Mouse (Mus musculus) mouse trophoblast stem cell (cell line): Measurements from ENCODE around the gene Kat8.
"Not testable (repeated sequence)": the region's sequence is repeated elsewhere in the genome, so short reads cannot be mapped to it uniquely, and the experiment has no call there.

ENCODE experiments used
- in situ Hi-C, 2 experiments: fragments of 300-500 bp; cut with MseI, MboI; formaldehyde crosslinking; loops; 2 replicates in 1 of 2; 3 replicates in 1 of 2; pipeline ENCODE4 v1.15.1; 2025

Kat8 gene

DNA sequence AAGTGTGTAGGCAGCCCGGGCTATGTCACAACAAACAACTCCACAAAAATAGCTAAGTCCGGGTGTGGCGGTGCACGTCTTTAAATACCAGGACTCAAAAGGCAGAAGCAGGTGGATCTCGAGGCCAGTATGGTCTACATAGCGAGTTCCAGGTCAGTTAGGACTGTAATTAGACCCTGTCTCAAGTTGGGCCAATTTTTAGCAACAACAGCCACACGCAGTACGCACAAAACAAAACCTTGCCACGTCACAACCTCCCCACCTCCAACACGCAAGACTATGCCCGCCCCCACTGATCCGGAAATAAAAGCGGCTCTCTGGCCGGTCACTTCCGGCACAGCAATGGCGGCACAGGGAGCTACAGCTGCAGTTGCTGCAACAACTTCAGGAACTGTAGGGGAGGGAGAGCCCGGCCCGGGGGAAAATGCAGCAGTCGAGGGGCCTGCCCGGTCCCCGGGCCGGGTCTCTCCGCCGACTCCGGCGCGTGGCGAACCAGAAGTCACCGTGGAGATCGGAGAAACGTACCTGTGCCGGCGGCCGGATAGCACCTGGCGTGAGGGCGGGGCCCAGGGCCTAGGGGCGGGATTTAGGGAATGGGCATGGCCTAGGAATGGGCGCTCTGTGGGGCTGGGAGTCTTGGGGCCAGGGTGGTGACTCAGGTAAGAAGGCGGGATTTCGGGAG is at the start of gene Kat8:
TSS of gene Kat8 (plus strand) at position 327 of the 682 bp plus-strand sequence.
- in situ Hi-C loops: no loop called here

GRCm38 (mm10) chr7:127866434-127866833 is 45.9 kb upstream of the Kat8 start:
- in situ Hi-C loops: no loop called here

GRCm38 (mm10) chr7:127867641-127868040 is 44.7 kb upstream of the Kat8 start:
- in situ Hi-C loops: no loop called here

DNA sequence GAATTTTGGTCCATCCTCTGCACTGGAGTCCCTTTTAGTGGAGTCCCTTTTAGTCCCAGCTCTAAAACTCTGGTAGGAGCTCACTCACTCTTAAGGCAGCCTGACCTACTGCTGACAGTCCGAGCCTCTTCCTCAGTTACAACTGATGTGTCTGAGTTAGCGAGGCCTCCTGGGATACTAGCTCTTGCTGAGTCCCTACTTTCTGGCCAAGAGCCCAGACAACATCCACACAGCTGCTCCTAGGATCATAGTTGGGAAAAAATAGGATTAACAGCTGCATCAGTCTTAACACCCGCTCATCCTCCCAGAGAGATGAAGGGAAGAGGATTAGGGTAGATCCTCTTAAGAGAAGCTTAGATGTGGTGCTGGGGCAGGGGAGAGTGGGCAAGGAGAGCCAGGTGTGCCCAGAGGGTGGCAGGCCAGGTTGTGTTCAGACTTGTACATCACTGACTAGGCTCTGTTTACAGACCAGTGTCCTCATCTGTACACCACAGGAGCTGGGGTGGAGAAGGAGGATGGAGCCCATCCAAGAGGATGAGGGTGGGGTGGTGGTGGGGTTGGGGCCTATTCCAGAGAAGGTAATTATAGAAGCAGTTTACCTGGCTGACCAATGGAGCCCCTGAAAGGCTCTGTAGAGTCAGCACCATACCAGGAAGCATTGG is 43.0 kb upstream of the Kat8 start:
- in situ Hi-C loops: no loop called here

DNA sequence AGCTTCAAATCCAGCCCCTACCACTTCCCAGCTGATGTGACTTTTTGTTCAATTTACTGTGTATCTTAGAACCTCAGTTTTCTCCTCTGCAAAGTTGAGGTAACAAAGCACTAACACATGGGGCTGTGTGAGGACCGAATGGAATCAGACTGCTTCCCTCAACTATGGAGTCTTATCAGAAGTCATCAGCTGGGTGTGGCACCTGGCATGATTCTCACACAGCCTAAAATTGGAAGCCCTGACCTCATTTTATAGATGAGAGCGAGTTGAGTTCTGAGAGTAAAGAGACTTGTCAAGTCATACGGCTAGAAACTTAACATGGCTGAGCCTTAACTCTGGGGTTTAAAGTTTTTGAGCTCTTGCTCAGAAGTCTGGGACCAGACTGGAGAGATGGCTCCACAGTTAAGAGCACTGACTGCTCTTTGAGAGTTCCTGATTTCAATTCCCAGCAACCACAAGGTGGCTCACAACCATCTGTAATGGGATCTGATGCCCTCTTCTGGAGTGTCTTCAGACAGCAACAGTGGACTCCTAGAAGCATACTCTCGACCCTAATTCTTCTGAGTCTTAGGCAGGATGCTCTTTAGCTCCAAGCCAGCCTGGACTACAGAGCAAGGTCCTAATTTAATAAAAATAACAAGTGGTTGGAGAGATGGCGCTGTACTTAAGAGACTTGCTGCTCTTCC is 42.0 kb upstream of the Kat8 start:
- in situ Hi-C loops: no loop called here

DNA sequence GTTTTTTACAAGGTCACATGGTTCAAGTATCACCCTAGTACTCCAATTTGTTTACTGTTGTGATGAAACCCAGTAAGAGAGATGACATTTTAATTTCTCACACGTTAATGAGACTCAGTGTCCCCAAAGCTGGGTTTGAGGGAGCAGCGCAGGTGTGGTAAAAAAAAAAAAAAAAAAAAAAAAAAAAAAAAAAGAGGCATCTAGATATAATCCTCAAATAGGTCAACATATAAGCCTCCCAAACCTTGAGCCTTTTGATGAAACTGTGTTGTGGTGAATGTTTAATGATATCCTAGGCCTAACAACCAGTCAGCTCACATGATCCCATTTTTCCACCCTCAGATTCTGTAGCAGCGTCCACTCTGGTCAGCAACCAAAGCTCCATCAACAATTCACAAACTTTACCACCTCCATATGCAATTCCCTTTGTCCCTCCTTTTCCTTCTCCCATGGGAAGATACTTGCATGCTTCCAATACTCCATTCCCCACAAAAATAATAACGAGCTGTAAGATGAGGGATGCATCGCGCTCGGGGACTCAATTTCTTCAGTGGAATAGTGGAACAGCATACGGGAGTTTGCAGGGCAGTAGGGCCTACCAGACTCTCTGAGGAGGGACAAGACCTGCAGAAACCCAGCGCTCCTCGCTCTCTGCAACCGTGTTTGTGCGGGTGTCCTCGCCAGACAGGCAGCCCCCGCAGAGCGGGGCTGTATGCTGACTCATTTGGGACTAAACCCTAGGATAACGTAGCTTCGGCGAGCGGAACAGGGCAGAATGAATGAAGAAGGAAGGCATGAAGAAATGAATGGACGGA is 37.3 kb upstream of the Kat8 start:
- in situ Hi-C loops: no loop called here

GRCm38 (mm10) chr7:127875627-127876001 is 36.7 kb upstream of the Kat8 start:
- in situ Hi-C loops: no loop called here

DNA sequence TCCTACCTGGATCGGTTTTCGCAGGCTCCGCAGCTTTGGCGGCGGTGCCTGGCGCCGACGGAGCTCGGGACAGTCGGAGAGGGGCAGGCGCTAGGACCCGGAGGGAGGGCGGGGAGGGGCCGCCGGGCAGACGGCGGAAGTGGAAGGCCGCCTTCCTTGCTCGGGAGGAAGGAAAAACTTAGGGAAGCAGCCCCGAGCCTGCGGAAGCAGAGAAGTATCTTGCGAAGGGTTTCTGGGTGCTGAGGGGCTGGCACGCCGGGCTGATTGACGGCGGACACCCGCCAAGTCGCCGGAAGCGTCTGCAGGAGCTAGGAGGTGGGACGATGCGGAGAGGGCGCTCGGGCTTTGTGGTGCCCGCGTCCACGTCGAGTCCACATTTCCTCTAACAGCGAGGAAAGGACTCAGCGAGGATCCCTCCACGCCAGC is 36.3 kb upstream of the Kat8 start, which contains the start of gene Zfp646:
TSS of gene Zfp646 (plus strand) at position 181 of the 426 bp plus-strand sequence.
- in situ Hi-C loops: no loop called here

DNA sequence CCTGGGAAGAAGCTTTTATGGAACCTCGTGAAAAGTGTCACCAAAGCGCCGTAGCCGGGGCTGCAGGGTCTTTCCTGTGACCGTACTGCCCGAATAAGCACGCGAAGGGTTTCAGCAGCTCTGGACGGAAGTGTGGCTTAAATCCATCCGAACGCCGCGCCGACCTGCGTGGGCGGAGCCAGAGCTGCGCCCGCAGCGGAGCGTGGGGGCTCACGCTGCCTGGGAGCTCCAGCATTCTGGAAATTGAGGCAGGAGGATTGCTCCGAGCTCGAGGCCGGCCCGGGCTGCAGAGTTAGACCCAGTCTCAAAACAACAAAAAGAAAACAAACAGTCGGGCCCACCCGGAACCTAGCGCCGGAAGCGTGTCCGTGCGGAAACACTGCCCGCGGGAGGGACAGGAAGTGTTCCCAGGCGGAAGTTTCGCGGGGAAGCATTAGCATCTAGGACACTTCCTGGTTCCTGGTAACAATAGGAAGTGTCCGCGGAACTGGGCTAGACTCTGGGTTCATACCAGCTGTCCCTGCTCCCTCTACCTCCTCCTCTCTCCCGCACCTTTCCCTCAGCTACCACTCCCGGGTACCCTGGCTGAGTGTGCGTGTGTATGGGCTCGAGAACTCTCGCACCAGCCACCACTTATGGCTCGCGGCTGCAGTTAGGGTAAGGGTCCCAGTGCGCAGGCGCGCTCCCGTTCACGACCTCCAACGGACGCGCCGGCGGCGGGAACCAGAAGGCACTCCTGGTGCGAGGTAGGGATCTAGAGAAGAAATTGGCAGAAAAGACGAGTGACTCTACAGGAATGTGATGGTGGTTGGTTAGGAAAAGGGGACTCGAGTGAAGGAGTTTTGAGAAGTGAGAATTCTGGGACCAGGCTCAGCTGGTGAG is 35.6 kb upstream of the Kat8 start, which contains the start of gene Zfp668:
TSS of gene Zfp668 (minus strand) at position 362 of the 882 bp plus-strand sequence.
- in situ Hi-C loops: no loop called here

DNA sequence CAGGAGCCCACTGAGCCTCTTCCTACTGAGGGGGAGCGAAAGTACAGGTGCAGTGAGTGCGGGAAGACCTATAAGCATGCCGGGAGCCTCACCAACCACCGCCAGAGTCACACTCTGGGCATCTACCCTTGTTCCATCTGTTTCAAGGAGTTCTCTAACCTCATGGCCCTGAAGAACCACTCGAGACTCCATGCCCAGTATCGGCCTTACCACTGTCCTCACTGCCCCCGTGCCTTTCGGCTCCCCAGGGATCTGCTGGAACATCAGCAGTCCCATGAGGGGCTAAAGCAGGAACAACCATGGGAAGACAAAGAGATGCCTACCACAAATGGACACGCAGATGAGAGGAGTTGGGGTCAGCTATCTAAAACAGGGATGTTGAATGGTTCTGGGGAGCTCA is 33.0 kb upstream of the Kat8 start:
- in situ Hi-C loops: no loop called here

DNA sequence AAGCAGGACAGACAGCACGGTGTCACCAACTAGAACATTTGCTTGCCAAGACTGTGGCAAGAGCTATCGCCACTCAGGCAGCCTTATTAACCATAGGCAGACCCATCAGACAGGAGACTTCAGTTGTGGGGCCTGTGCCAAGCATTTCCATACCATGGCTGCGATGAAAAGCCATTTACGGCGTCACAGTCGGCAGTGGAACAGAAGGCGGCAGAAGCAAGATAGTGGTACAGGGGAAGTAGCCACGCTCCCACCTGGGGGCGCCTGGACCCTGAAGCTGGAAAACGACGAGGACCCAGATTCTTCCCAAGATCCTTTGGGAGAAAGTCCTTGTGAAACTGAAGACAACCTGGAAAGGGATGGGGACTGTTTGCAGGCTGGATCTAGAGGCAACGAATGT is 31.9 kb upstream of the Kat8 start:
- in situ Hi-C loops: no loop called here

GRCm38 (mm10) chr7:127885951-127886350 is 26.4 kb upstream of the Kat8 start:
- in situ Hi-C loops: no loop called here

DNA sequence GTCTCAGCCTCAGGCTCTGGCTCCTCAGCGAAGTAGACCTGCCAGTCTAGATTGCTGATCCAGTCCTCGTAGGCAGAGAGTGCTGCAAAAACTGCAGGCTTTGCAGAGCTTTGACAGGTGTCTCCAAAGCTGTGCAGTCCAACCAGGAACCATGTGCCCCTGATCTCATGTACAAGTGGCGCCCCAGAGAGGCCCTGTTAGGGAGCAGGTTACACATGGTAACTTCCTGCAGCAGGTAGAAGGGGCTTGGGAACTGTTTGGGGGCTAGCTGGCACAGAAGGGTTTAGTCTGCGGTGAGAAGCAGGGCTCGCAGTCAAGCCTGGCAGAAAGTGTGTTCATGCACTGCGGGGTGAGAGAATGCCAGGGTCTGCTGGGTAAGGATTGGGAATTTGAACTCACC is 25.8 kb upstream of the Kat8 start:
- in situ Hi-C loops: no loop called here

GRCm38 (mm10) chr7:127887191-127887590 is 25.1 kb upstream of the Kat8 start:
- in situ Hi-C loops: no loop called here

DNA sequence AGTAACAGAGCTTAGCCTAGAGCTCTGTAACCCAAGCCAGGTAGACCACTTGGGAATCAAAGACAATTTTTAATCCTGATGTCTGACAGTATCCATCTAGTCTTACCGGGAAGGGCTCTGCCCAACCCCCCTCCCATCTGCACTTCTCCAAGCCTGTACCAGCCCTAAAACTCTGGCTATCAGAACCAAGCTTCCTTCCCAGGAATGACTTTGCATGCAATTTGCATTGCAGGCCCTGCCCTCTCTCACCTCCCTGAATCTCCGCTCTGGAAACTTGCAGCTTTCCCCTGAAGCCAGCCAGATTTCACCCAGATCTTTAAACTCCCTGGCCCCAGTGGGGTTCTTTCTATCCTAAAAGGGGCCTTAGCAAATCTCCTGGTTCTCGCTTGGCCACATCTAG is 24.5 kb upstream of the Kat8 start:
- in situ Hi-C loops: no loop called here

DNA sequence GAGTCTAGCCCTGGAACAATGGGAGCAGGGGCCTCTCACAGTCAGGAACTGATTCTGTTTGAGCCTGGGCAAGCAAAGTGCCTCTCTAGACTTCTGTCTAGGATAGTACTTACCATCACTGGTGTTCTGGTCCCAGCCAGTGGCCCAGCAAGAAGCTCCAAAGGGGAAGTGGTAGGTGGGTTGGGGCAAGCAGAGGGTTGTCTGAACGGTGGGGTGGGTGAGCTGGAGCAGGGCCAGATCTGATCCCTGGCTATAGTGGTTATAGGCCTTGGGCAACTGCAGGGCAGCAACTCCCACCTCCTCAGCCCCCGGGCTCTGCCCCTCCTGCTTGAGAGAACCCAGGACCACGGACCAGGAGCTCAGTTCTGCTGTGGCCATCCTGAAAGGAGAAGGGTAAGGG is 23.5 kb upstream of the Kat8 start:
- in situ Hi-C loops: no loop called here

GRCm38 (mm10) chr7:127890798-127891197 is 21.5 kb upstream of the Kat8 start, which contains the start of gene Prss53:
Prss53 (minus strand) TSS chr7:127890970.
- in situ Hi-C loops: no loop called here

GRCm38 (mm10) chr7:127894480-127894879 is 17.8 kb upstream of the Kat8 start:
- in situ Hi-C loops: no loop called here

DNA sequence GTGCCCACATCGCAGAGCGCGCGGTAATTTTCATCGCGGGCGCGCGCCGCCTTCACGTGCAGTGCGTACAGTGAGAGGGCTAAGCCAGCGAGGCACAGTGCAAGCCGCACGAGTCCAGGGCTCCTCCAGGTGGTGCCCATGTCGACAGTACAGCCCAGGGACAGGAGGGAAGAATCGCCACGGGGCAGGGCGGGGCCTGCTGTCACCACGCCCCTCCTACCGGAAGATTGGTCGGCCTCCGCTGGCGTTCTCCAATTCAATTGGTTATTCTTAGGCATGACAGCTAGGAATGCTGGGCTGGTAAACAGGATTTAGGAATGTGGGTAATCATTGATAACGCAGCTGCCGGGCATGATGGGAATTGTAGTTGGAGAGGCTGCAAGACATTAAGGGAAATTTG is 16.9 kb upstream of the Kat8 start, which contains the start of the genes Gm21974 and Vkorc1:
TSS of gene Gm21974 (minus strand) at position 13 of the 400 bp plus-strand sequence.
TSS of gene Vkorc1 (minus strand) at position 176 of the 400 bp plus-strand sequence.
- in situ Hi-C loops: no loop called here

GRCm38 (mm10) chr7:127895891-127896290 is 16.4 kb upstream of the Kat8 start:
- in situ Hi-C loops: not testable (repeated sequence)

- in situ Hi-C loops: no loop called here
Observed at GRCm38 (mm10) chr7:127896384-127896783, 15.9 kb upstream of the Kat8 start.
